Mouse (Mus musculus): Measurements from ENCODE around the gene Fzd4. TPM values are rescaled to one million over a fixed set of nuclear protein-coding genes. Genes with fewer than 3 reads are reported as not detected.

Fzd4 gene
- total and polyA plus RNA-seq, 3 experiments, result 0.04 to 0.13 (median 0.04) TPM

GRCm38 (mm10) chr7:89433193-89433892 lies 29.2 kb downstream of the Fzd4 start:
- no peak for TF ChIP-seq RAD21 (IDR thresholded peaks at IDR 0.05; ENCODE audit: low read depth, low read length)
- no peak for TF ChIP-seq EP300 (IDR thresholded peaks at IDR 0.05; ENCODE audit: low read length)
- TF ChIP-seq MAFK (IDR thresholded peaks at IDR 0.05; ENCODE audit: insufficient replicate concordance, low read length), result no peak
- no peak for TF ChIP-seq ZMIZ1 (IDR thresholded peaks at IDR 0.05; ENCODE audit: low read depth, low read length)
- no peak for TF ChIP-seq ZKSCAN1 (IDR thresholded peaks at IDR 0.05; ENCODE audit: borderline replicate concordance, low read depth, low read length)
- no peak for TF ChIP-seq MXI1 (IDR thresholded peaks at IDR 0.05; ENCODE audit: low read depth, low read length)
- no peak for TF ChIP-seq MAX (IDR thresholded peaks at IDR 0.05; ENCODE audit: low read length)
- TF ChIP-seq RCOR1 (conservative IDR thresholded peaks at IDR 0.05; ENCODE audit: low read depth, low read length), result no peak
- no peak for TF ChIP-seq SMC3 (IDR thresholded peaks at IDR 0.05; ENCODE audit: low read depth, low read length)
- dilution Hi-C loops (cut with MboI; ENCODE audit: extremely low pct_ligation_motif_present, extremely low pct_unique_long_range_greater_than_20kb, low sequenced_read_pairs), result no loop called here
- H3K4me1 ChIP-seq (ENCODE audit: control insufficient read depth in 1 of 2, insufficient read depth in 2 of 2), result no peaks in the 10 kb centered on the region
- no peaks in the 10 kb centered on the region for H3K36me3 ChIP-seq (replicated peaks in 1 of 2; ENCODE audit: control insufficient read depth in 1 of 2, insufficient read depth in 1 of 2, low read length in 1 of 2)
- no peak overlapping the region for H3K4me2 ChIP-seq (ENCODE audit: insufficient read depth, low read depth, poor library complexity, severe bottlenecking)
- H3K27me3 ChIP-seq (replicated peaks), result no peaks in the 10 kb centered on the region
- no peaks in the 10 kb centered on the region for H3K9me3 ChIP-seq (replicated peaks; ENCODE audit: low read length)
- in situ Hi-C loops (cut with MboI; ENCODE audit: low pct_ligation_motif_present, low pct_unique_long_range_greater_than_20kb, low sequenced_read_pairs), result no loop called here
- no peak for DNase-seq (ENCODE audit: extremely low read depth)
- no peak overlapping the region for H3K9ac ChIP-seq (ENCODE audit: insufficient read depth, low read depth)
- no peaks in the 10 kb centered on the region for H3K79me2 ChIP-seq (replicated peaks; ENCODE audit: control insufficient read depth, extremely low read depth, insufficient read depth, poor library complexity, severe bottlenecking)
- H3K4me3 ChIP-seq (replicated peaks in 1 of 3; ENCODE audit: low read depth in 2 of 3, low read length in 2 of 3, poor library complexity in 1 of 3), result no peak overlapping the region
- H3K27ac ChIP-seq (ENCODE audit: insufficient read depth, low read depth), result no peak overlapping the region

DNA sequence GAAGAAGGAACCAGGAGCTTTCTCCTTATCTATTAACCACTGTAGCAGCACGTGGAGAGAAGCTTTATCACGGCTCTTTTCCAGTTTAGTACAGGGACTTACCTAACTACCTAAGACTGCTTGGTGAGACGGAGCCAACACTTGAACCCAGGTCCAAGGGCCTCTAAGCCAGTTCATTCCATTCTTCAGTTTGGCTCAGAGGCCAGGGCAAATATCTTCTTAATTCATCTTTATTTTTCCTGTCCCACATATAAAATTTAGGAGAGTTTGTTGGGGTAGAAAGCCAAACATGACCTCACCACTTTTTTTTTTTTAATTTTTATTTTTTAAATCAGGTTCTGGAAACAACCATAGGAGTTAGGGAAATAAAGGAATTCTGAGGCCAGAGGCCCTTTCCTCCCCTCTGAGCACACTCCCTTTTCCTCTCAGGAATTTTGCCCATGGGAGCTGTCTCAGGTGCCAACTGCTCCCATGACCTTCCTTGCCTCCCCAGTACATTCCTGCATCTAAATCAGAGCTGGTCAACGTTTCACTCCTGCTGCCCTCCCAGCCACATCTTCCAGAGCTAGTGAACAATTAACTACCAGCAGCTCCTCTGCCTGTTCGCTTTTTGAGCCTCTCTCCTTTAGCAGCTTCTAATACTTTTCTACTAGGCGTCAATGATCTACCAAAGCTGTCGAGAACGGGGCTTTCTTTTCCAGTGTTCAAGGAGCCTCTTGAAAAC lies 29.9 kb downstream of the Fzd4 start:
- DNase-seq (ENCODE audit: extremely low read depth), result no peak
- no peaks in the 10 kb centered on the region for H3K9me3 ChIP-seq (replicated peaks; ENCODE audit: low read length)
- in situ Hi-C loops (cut with MboI; ENCODE audit: low pct_ligation_motif_present, low pct_unique_long_range_greater_than_20kb, low sequenced_read_pairs), result no loop called here

DNA sequence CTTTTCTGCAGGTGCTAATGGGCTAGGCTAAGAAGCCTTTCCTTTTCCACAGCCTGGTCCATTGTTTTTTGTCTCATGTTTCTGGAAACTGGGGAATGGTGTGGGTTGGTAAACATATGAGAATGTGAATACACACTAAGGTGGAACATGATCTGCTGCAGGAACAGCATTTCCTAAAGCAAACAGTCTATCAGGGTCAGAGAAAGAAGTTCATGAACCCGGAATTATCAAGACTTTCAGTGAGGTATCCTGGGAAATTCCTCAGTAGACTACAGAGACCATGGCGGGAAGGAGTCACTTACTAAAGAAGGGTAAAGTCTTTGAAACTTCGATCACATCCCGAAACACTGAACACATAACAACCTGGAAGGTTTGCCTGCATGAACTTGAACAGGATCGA lies 32.2 kb downstream of the Fzd4 start:
- H3K79me2 ChIP-seq (replicated peaks; ENCODE audit: control insufficient read depth, extremely low read depth, insufficient read depth, poor library complexity, severe bottlenecking), result no peaks in the 10 kb centered on the region
- no peaks in the 10 kb centered on the region for H3K9me3 ChIP-seq (replicated peaks; ENCODE audit: low read length)
- no peak overlapping the region for H3K9ac ChIP-seq (ENCODE audit: insufficient read depth, low read depth)
- H3K27me3 ChIP-seq (replicated peaks), result no peaks in the 10 kb centered on the region
- H3K4me3 ChIP-seq (replicated peaks in 1 of 3; ENCODE audit: low read depth in 2 of 3, low read length in 2 of 3, poor library complexity in 1 of 3), result no peak overlapping the region
- H3K4me1 ChIP-seq (ENCODE audit: control insufficient read depth in 1 of 2, insufficient read depth in 2 of 2), result peaks cover 0 to 4% of the 10 kb centered on the region in 2 experiments; a peak in 1 of 4 replicates
- no peaks in the 10 kb centered on the region for H3K36me3 ChIP-seq (replicated peaks in 1 of 2; ENCODE audit: control insufficient read depth in 1 of 2, insufficient read depth in 1 of 2, low read length in 1 of 2)
- TF ChIP-seq JUN (IDR thresholded peaks at IDR 0.05; ENCODE audit: insufficient read depth, low read depth, low read length) (no peak), SMC3 (IDR thresholded peaks at IDR 0.05; ENCODE audit: low read depth, low read length) (no peak), KAT2A (IDR thresholded peaks at IDR 0.05; ENCODE audit: insufficient replicate concordance, low read length) (no peak), JUND (conservative IDR thresholded peaks at IDR 0.05; ENCODE audit: low read depth, low read length) (no peak), MAFK (IDR thresholded peaks at IDR 0.05; ENCODE audit: insufficient replicate concordance, low read length) (no peak), UBTF (IDR thresholded peaks at IDR 0.05; ENCODE audit: low read depth, low read length) (no peak), MYC (IDR thresholded peaks at IDR 0.05; ENCODE audit: low read depth, low read length) (no peak), NRF1 (IDR thresholded peaks at IDR 0.05; ENCODE audit: low read depth, low read length) (no peak), MAX (IDR thresholded peaks at IDR 0.05; ENCODE audit: low read length) (no peak)
- no peak overlapping the region for H3K4me2 ChIP-seq (ENCODE audit: insufficient read depth, low read depth, poor library complexity, severe bottlenecking)
- in situ Hi-C loops (cut with MboI; ENCODE audit: low pct_ligation_motif_present, low pct_unique_long_range_greater_than_20kb, low sequenced_read_pairs), result no loop called here
- DNase-seq (ENCODE audit: extremely low read depth), result no peak
- dilution Hi-C loops (cut with MboI; ENCODE audit: extremely low pct_ligation_motif_present, extremely low pct_unique_long_range_greater_than_20kb, low sequenced_read_pairs), result no loop called here
- no peak overlapping the region for H3K27ac ChIP-seq (ENCODE audit: insufficient read depth, low read depth)

More for the DNA sequence above, 29.9 kb downstream of the Fzd4 start:
- no peaks in the 10 kb centered on the region for H3K36me3 ChIP-seq (replicated peaks in 1 of 2; ENCODE audit: control insufficient read depth in 1 of 2, insufficient read depth in 1 of 2, low read length in 1 of 2)
- H3K27ac ChIP-seq (ENCODE audit: insufficient read depth, low read depth), result no peak overlapping the region
- H3K4me1 ChIP-seq (ENCODE audit: control insufficient read depth in 1 of 2, insufficient read depth in 2 of 2), result no peaks in the 10 kb centered on the region
- H3K9ac ChIP-seq (ENCODE audit: insufficient read depth, low read depth), result no peak overlapping the region
- H3K4me2 ChIP-seq (ENCODE audit: insufficient read depth, low read depth, poor library complexity, severe bottlenecking), result no peak overlapping the region
- dilution Hi-C loops (cut with MboI; ENCODE audit: extremely low pct_ligation_motif_present, extremely low pct_unique_long_range_greater_than_20kb, low sequenced_read_pairs), result no loop called here
- no peak overlapping the region for H3K4me3 ChIP-seq (replicated peaks in 1 of 3; ENCODE audit: low read depth in 2 of 3, low read length in 2 of 3, poor library complexity in 1 of 3)
- TF ChIP-seq GABPA (IDR thresholded peaks at IDR 0.05; ENCODE audit: insufficient replicate concordance, low read depth, low read length) (no peak), MAFK (IDR thresholded peaks at IDR 0.05; ENCODE audit: insufficient replicate concordance, low read length) (no peak), MAX (IDR thresholded peaks at IDR 0.05; ENCODE audit: low read length) (no peak), TCF12 (IDR thresholded peaks at IDR 0.05; ENCODE audit: low read depth, low read length) (no peak), CTCF (conservative IDR thresholded peaks at IDR 0.05 in 1 of 2, IDR thresholded peaks at IDR 0.05 in 1 of 2; ENCODE audit: low read depth in 2 of 2, low read length in 2 of 2) (no peak), BHLHE40 (IDR thresholded peaks at IDR 0.05; ENCODE audit: low read depth, low read length) (no peak)
- H3K79me2 ChIP-seq (replicated peaks; ENCODE audit: control insufficient read depth, extremely low read depth, insufficient read depth, poor library complexity, severe bottlenecking), result no peaks in the 10 kb centered on the region
- no peaks in the 10 kb centered on the region for H3K27me3 ChIP-seq (replicated peaks)

All from CH12.LX (cell line).